Mouse (Mus musculus) kidney, postnatal 14 days (tissue): ENCODE data around the gene Nav2.

Experiments used
- DNase-seq: peaks from one replicate; pipeline ENCODE4 v3.0.0; 2022; ENCODE audit warnings: mixed read lengths

Gene Nav2

GRCm38 (mm10) chr7:49467861-49468260 lies 559.3 kb downstream of the Nav2 start:
- DNase-seq, result peak; percentile 78

- no peak for DNase-seq
Observed at GRCm38 (mm10) chr7:49468492-49469205, 560.1 kb downstream of the Nav2 start.

GRCm38 (mm10) chr7:49471278-49471677 lies 562.8 kb downstream of the Nav2 start:
- DNase-seq, result peak; percentile 78

GRCm38 (mm10) chr7:49475282-49475681 lies 566.8 kb downstream of the Nav2 start:
- DNase-seq, result no peak

GRCm38 (mm10) chr7:49476163-49476562 lies 567.6 kb downstream of the Nav2 start:
- no peak for DNase-seq

GRCm38 (mm10) chr7:49476666-49477065 lies 568.1 kb downstream of the Nav2 start:
- DNase-seq, result peak; percentile 50

GRCm38 (mm10) chr7:49477076-49477975 lies 568.8 kb downstream of the Nav2 start:
- DNase-seq, result peak; percentile 49

- DNase-seq, result no peak
Observed at GRCm38 (mm10) chr7:49477976-49478349, 569.4 kb downstream of the Nav2 start.

GRCm38 (mm10) chr7:49478886-49479285 lies 570.4 kb downstream of the Nav2 start:
- no peak for DNase-seq

GRCm38 (mm10) chr7:49480962-49481361 lies 572.4 kb downstream of the Nav2 start:
- no peak for DNase-seq

GRCm38 (mm10) chr7:49484036-49484744 lies 575.7 kb downstream of the Nav2 start:
- DNase-seq, result peak; percentile 70

- no peak for DNase-seq
Observed at GRCm38 (mm10) chr7:49485292-49485847, 576.9 kb downstream of the Nav2 start.

- DNase-seq, result no peak
Observed at GRCm38 (mm10) chr7:49487347-49487746, 578.8 kb downstream of the Nav2 start.

- DNase-seq, result peak; percentile 49
Observed at GRCm38 (mm10) chr7:49488493-49489087, 580.1 kb downstream of the Nav2 start.

GRCm38 (mm10) chr7:49490814-49491213 lies 582.3 kb downstream of the Nav2 start:
- no peak for DNase-seq

GRCm38 (mm10) chr7:49492622-49493021 lies 584.1 kb downstream of the Nav2 start:
- no peak for DNase-seq

GRCm38 (mm10) chr7:49493210-49493609 lies 584.7 kb downstream of the Nav2 start:
- no peak for DNase-seq

- no peak for DNase-seq
Observed at GRCm38 (mm10) chr7:49494654-49495053, 586.1 kb downstream of the Nav2 start.

- DNase-seq, result no peak
Observed at GRCm38 (mm10) chr7:49496111-49496510, 587.6 kb downstream of the Nav2 start.

- peak; percentile 32 for DNase-seq
Observed at GRCm38 (mm10) chr7:49496766-49497425, 588.4 kb downstream of the Nav2 start.

- DNase-seq, result no peak
Observed at GRCm38 (mm10) chr7:49497426-49497892, 588.9 kb downstream of the Nav2 start.

- DNase-seq, result peak; percentile 77
Observed at GRCm38 (mm10) chr7:49499598-49499997, 591.1 kb downstream of the Nav2 start.
